Mouse (Mus musculus) kidney, postnatal 0 days (tissue): ENCODE measurements at regions not wholly inside any gene's neighbourhood (a gene's known extent, or its start where the extent isn't known, plus 50 kb on each side); places are given as distances from the start of the nearest gene placed in this dataset.
A peak's percentile ranks its signal among the peaks of the same experiment; 100 is the strongest.

Experiments used
- ATAC-seq: fragments of 200-750 bp; cut with Nextera tagmentation; replicated peaks from 2 replicates; pipeline ENCODE4 v1.8.0; 2017; ENCODE audit warnings: low read depth, moderate number of reproducible peaks, moderate TSS enrichment, moderate library complexity; ENCODE audit not compliant: low FRiP score
- DNase-seq: peaks from one replicate; pipeline ENCODE4 v3.0.0-alpha.2; 2016; ENCODE audit warnings: low spot score
- H3K27ac ChIP-seq: fragments of 300-500 bp; sonication (generic); 2 replicates; pipeline ENCODE4 v1.5.1; 2014; ENCODE audit warnings: mild to moderate bottlenecking
- H3K27me3 ChIP-seq: fragments of 300-500 bp; sonication (generic); 2 replicates; pipeline ENCODE4 v1.6.1; 2014; ENCODE audit warnings: low read length, mixed read lengths; ENCODE audit not compliant: insufficient read depth
- H3K36me3 ChIP-seq: fragments of 300-500 bp; sonication (generic); 2 replicates; pipeline ENCODE4 v1.6.1; 2014; ENCODE audit warnings: low read length, mixed read lengths; ENCODE audit not compliant: insufficient read depth
- H3K4me1 ChIP-seq: fragments of 300-500 bp; sonication (generic); replicated peaks from 2 replicates; pipeline ENCODE4 v1.6.1; 2014; ENCODE audit warnings: antibody characterized with exemption, low read length, mixed read lengths; ENCODE audit not compliant: insufficient read depth
- H3K4me2 ChIP-seq: fragments of 300-500 bp; sonication (generic); 2 replicates; pipeline ENCODE4 v1.6.1; 2014; ENCODE audit warnings: mild to moderate bottlenecking, low read length, moderate library complexity, mixed read lengths
- H3K4me3 ChIP-seq: fragments of 300-500 bp; sonication (generic); replicated peaks from 2 replicates; pipeline ENCODE4 v1.5.1; 2014; ENCODE audit warnings: low read depth, low read length
- H3K9ac ChIP-seq: fragments of 300-500 bp; sonication (generic); 2 replicates; pipeline ENCODE4 v1.6.1; 2014; ENCODE audit warnings: low read depth, low read length
- H3K9me3 ChIP-seq: fragments of 300-500 bp; sonication (generic); replicated peaks from 2 replicates; pipeline ENCODE4 v1.6.1; 2016; ENCODE audit warnings: low read length, inconsistent platforms, mixed read lengths
- CTCF ChIP-seq: IDR thresholded peaks from 2 replicates; pipeline ENCODE4 v1.5.1; 2016; ENCODE audit warnings: antibody characterized with exemption, low read depth, mild to moderate bottlenecking, moderate library complexity
- WGBS: fragments of 180-500 bp; shearing (Covaris S2); extraction: QIAGEN DNeasy Blood & Tissue Kit; methylation state at CpG from one replicate; pipeline ENCODE4 v1.1.7; 2014; 5-methylcytosine and 5-hydroxymethylcytosine counted together

GRCm38 (mm10) chr3:21564211-21564781 is 512.2 kb upstream of the Tbl1xr1 start:
- 4% methylated on average over 3 of the region's 3 CpGs for WGBS
- ATAC-seq = peak; percentile 67
- TF ChIP-seq CTCF = no peak
- peak; percentile 83 for DNase-seq
- Histone ChIP-seq H3K9me3 (no peaks in the 10 kb centered on the region), H3K27ac (peak overlapping the region; percentile 51), H3K36me3 (no peaks in the 10 kb centered on the region), H3K27me3 (no peaks in the 10 kb centered on the region), H3K4me3 (no peak overlapping the region), H3K4me1 (peaks cover 12% of the 10 kb centered on the region; the same call in 1 of the 2 replicates), H3K9ac (no peak overlapping the region), H3K4me2 (no peak overlapping the region)

- Histone ChIP-seq H3K36me3 (no peaks in the 10 kb centered on the region), H3K9me3 (no peaks in the 10 kb centered on the region), H3K4me3 (no peak overlapping the region), H3K4me2 (no peak overlapping the region), H3K9ac (no peak overlapping the region), H3K27ac (peak overlapping the region; percentile 51), H3K4me1 (peaks cover 12% of the 10 kb centered on the region; the same call in 1 of the 2 replicates), H3K27me3 (no peaks in the 10 kb centered on the region)
- peak; percentile 81 for DNase-seq
- WGBS = 28% methylated on average over 4 of the region's 4 CpGs
- TF ChIP-seq CTCF = no peak
- ATAC-seq = peak; percentile 67
Observed at GRCm38 (mm10) chr3:21564847-21565485, 511.5 kb upstream of the Tbl1xr1 start.

GRCm38 (mm10) chr3:21569721-21570120 is 506.7 kb upstream of the Tbl1xr1 start:
- no peaks in the 10 kb centered on the region for H3K9me3 ChIP-seq
- no peak for TF ChIP-seq CTCF
- DNase-seq (no peak), ATAC-seq (no peak)
- no peak overlapping the region for H3K9ac ChIP-seq
- H3K4me1 ChIP-seq = 0 out of 2 replicates have a peak, but pooled peaks cover 2% of the 10 kb centered on the region
- H3K36me3 ChIP-seq = no peaks in the 10 kb centered on the region
- 58% methylated on average over 1 of the region's 1 CpGs for WGBS
- H3K27ac ChIP-seq = no peak overlapping the region
- no peak overlapping the region for H3K4me3 ChIP-seq
- no peak overlapping the region for H3K4me2 ChIP-seq
- no peaks in the 10 kb centered on the region for H3K27me3 ChIP-seq

- H3K36me3 ChIP-seq = no peaks in the 10 kb centered on the region
- no peak for TF ChIP-seq CTCF
- no peaks in the 10 kb centered on the region for H3K27me3 ChIP-seq
- no peak overlapping the region for H3K27ac ChIP-seq
- H3K4me2 ChIP-seq = no peak overlapping the region
- no peak overlapping the region for H3K4me3 ChIP-seq
- ATAC-seq = no peak
- peak; percentile 53 for DNase-seq
- 40% methylated on average over 3 of the region's 3 CpGs for WGBS
- H3K4me1 ChIP-seq = no peaks in the 10 kb centered on the region
- no peaks in the 10 kb centered on the region for H3K9me3 ChIP-seq
- no peak overlapping the region for H3K9ac ChIP-seq
Observed at GRCm38 (mm10) chr3:21578635-21579034, 497.8 kb upstream of the Tbl1xr1 start.

- Histone ChIP-seq H3K36me3 (no peaks in the 10 kb centered on the region), H3K4me2 (no peak overlapping the region), H3K4me3 (no peak overlapping the region), H3K9me3 (no peaks in the 10 kb centered on the region), H3K9ac (no peak overlapping the region), H3K27ac (no peak overlapping the region), H3K27me3 (no peaks in the 10 kb centered on the region), H3K4me1 (no peaks in the 10 kb centered on the region)
- DNase-seq (no peak), ATAC-seq (no peak)
- WGBS = 83% methylated on average over 1 of the region's 1 CpGs
- no peak for TF ChIP-seq CTCF
Observed at GRCm38 (mm10) chr3:21582122-21582521, 494.3 kb upstream of the Tbl1xr1 start.

- Histone ChIP-seq H3K9me3 (no peaks in the 10 kb centered on the region), H3K9ac (no peak overlapping the region), H3K27me3 (no peaks in the 10 kb centered on the region), H3K4me2 (no peak overlapping the region), H3K36me3 (no peaks in the 10 kb centered on the region), H3K4me1 (no peaks in the 10 kb centered on the region), H3K27ac (no peak overlapping the region), H3K4me3 (no peak overlapping the region)
- no peak for TF ChIP-seq CTCF
- DNase-seq (no peak), ATAC-seq (no peak)
- WGBS = 93% methylated on average over 3 of the region's 3 CpGs
Observed at GRCm38 (mm10) chr3:21585767-21586166, 490.7 kb upstream of the Tbl1xr1 start.
